Mouse (Mus musculus): ENCODE data around the gene Igf1r.

The Igf1r gene

DNA sequence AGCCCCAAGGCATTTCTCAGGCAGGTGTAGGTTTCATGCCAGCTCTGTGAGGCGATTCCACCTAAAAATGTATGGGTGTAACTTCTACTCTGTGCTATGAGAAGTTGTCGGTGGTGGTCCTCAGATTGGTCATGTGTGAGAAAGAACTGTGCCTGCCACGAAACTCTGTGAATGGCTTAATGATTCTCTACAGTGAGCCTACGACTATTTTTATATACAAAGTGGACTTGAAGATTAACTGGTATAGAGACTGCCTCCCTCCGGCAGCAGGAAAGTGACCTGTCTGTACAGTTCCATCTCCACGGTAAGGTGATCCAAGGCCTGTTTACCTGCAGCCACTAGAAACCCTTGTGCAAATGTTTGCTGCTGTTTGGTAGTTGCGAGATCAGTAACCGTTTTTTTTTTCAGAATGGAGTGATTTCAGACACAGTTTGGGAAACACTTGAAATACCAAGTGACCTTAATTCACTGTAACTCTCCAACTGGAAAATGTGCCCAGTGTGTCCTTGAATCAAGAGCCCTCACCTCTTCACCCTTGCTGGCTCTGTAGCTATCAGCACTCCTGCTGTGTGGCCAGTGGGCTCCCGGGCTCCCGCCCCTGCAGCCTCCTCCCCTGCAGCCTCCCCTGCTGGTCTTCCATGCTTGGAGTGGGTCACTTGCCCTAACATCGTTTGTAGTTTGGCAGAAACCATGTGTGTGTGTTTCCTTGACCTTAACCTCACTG, 127.7 kb downstream of the Igf1r start:
- no peak for DNase-seq (ENCODE audit: low spot score in 2 of 2)

DNA sequence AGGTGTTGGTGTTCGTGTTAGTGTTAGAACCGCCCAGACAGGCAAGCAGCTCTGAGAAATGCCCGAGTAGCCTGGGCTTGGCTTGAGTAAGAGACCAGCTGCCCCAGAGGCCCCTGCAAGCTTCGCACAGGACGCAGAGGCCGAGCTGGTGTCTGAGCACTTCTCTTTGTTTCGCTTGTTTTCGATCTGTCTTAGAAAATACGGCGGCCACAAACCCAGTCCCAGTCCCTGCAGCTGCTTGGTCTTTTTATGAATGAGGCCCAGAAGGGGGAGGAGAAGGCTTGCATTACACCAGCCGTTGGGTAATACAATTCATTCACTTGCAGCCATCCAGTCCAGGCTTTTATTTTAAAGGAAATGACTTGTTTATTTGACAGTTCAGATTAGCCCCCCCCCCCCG, 132.7 kb downstream of the Igf1r start:
- peak in 1 of 2 experiments; percentile 47 for DNase-seq (ENCODE audit: low spot score in 2 of 2)

DNA sequence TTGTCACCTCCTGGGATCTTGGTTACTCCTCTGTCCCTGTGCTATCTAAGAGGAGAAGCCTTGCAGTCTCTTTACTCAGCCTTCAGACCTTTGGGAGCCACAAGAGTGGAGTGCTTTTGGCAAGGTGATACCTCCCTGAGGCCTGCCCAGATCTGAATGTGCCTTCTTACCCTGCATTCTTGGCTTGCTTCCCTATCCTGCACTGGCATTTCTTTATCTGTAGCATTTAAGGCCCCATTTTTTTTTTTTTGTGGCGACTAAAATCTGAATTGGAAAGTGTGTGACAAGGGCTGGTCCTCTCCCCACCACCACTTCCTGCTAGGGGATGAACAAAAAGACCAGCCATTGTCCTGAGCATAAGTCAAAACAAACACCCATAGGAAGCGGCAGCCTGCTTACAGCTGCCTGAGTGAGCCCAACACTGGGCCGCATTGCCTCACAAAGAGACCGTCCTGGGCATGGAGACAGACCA, 133.3 kb downstream of the Igf1r start:
- no peak for DNase-seq (ENCODE audit: low spot score in 2 of 2)

DNA sequence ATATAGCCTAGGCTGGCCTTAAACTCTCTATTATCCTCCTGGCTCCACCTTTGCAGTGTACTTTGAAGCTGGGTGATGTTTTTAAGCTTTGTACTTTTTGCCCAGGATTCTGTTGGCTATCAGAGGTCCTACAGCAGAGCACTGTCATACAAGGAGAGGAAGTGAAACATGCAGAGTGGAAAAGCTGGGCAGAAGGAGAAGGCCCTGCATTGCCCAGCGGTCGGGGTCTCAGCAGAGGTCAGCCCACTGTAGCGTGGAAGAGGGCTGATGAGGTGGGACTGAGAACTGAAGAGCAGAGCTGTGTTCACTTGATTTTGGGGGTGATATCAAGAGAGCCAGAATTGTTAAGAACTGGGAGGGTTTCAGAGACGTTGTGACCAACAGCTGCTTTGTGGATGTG, 134.9 kb downstream of the Igf1r start:
- no peak for DNase-seq (ENCODE audit: low spot score in 2 of 2)

DNA sequence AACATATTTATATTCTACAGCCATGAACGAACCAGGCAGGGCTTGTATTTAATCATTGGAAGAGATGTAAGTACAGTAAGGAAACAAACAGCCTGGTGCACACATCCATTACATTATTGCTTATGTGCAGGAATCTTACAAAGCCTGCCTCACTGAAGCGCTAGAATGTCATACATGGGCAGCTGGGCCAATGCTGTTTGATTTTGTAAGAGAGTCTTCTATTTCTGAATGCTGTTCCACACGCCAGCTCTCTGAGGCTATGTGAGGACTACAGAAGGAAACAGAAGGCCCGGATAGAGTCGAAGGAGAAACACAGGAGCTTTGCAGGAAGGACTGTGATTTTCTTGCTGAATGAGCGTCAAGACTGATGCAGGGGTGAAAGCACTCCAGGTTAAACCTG, 136.2 kb downstream of the Igf1r start:
- no peak for DNase-seq (ENCODE audit: low spot score in 2 of 2)

DNA sequence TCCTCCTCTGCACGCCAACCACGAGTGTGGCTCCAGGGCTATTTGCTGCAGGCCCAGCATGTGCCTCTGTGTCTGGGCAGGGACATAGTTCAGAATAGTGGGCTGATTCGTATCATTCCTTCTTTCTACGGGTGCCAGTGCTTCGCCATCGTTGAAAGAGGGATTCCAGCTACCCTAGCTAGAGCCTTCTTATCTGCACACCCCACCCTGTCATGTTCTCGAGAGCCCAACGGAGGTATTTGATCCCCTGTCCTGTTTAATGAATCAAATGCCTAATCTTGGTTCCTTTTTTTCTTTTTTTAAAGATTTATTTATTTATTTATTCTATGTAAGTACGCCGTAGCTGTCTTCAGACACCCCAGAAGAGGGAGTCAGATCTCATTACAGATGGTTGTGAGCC, 137.1 kb downstream of the Igf1r start:
- no peak for DNase-seq (ENCODE audit: low spot score in 2 of 2)

DNA sequence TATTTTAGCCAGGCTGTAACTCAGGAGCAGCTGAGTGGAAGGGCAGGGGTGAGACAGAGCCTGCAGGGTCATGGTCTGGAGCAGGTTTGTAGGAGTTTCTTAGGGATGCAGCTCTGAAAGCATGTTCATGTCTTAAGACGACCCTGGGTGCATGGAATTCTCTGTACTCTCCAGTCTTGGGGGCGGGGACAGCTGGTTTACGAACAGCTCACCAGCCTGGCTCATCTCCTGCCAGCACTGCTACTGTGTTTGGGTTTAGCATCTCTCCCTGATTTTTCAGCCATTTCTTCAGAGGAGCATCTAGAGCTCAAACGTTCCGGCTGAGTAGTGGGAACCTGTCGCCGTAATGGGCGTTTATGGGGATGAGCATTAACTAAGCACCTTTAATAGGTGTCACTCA, 137.9 kb downstream of the Igf1r start:
- DNase-seq (ENCODE audit: low spot score in 2 of 2): no peak

DNA sequence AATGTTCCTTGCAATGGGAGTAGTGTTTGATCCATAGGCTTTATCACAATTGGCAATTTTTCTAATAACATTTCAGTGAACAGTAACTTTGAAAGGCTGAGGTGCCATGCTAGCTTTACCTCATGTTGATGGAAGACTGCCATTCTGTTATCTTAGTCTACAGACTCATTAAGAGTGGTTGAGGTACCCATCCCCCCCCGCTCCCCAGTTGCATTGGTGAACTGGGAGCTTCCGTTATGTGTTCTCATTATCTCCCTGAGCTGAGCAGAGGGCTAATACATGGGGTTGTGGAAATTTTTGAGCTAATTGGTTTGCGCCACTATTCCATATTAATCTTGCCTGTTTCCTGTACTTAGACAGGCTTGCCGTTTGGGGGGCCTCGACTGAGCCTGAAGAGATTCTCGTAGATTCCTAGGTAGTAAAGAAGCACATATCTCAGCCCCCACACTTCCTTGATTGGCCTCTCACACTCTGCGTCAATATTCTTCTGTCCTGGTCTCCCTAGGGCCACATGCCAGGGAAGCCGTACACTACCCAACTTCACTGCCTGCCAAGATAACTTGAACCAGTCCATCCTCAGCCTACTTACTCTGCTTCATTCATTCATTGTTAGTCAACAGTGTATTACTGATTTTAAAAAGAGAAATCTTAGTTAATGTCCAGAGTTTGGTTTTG, 139.8 kb downstream of the Igf1r start:
- no peak for DNase-seq (ENCODE audit: low spot score in 2 of 2)

DNA sequence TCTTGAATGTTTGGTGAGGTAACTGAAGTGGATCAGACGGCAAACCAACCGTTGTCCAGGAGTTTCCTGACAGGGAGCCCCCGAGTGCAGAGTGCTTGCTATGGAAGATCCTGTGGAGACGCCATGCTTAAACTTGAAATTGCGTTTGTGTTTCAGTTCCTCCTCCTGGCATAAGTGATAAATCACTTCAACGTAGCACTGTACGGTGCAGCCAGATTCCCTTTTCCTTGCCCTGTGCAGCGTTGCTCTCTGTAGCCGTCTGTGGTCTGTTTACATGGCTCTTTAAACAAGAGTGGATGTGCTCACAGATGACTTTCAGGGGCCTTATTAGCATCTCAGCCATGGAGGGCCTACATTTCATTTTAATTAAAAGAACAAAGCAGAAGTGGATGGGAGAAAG, 141.2 kb downstream of the Igf1r start:
- DNase-seq (ENCODE audit: low spot score in 2 of 2): no peak

DNA sequence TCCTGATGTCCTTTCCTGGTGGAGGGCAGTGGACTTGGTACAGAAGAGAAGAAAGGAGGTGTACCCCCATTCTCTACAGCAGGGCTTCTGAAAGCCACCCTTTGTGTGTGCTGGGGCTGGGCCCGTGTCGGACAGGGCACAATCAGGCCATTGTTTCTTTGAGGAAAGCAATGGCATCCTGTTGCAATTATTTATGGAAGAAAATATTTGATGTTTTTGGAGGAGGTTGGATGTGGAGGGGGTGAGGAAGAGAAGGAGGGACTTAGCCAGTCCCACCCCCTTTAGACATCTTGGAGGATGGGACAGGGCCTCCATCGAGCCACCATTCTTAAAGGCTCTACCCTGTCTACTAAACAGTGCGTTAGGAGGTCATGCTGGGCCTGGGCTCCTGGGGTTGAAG, 142.9 kb downstream of the Igf1r start:
- DNase-seq (ENCODE audit: low spot score in 2 of 2): no peak

DNA sequence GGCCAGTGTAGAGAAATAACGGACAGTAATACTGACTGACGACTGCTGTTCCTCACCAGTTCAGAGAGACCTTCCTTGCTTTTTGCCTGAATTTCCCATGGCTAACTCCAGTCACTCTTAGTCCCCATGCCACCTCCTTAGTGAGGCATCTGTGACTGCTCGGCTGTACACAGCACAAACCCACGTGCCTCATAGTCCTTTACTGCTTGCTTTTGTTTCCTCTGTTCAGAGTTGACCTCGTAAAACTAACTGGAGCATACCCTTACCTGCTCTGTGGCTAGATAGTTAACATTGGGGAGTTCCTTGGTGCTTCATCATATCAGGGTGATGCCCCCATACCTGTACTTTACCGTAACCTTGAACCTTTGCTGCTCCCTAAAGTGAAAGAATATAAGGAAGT, 143.8 kb downstream of the Igf1r start:
- no peak for DNase-seq (ENCODE audit: low spot score in 2 of 2)

DNA sequence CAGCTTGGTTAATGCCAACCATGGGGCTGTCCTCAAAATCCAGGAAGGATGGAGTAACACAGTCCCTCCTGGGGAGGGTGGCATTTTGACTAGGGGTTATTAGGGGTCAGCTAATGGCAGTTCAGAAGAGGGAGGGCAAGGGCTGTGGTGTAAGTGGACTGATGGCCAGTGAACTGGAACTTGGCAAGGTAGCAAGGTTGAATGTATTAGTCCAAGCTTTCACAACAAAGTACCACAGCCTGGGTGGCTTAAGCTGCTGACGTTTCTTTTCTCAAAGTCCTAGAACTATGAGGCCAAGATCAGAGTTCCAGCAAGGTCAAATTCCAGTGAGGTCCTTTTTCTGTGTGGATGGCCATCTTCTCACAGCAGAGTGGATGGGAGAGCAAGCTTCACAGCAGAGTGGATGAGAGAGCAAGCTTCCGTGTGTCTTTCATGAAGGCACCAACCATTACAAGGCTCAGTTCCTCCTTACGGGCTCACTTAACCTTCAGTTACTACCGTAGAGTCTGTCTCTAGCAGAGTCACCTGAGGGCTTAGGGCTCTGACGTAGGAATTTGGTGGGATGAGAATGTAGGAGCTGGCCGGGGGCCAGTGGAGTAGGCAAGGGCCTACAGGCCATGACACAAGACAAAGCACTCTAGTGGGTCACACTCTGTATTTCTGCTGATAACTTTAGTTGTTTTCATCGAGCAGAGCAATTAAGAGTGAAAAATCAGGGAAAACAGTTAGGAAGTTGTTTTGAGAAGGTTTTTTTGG, 144.6 kb downstream of the Igf1r start:
- no peak for DNase-seq (ENCODE audit: low spot score in 2 of 2)

DNA sequence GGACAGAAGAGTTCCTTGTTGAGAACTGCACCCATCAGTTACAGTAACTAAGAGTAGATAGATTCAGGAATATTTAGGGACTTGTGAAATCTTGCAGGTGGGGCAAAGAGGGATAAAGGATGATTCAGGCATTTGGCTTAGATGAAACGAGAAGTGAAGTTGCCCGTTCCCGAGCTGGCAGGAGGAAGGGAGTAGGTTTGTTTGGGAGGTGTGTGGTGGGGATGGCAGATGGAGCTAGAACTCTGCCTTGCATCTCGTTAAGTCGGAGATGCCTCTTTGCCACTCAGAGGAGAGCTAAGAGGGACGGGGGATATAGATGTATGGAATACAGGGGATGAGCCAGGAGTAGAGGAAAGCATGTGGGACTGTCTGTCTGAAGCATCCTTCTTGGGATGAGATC, 145.5 kb downstream of the Igf1r start:
- DNase-seq (ENCODE audit: low spot score in 2 of 2): no peak

DNA sequence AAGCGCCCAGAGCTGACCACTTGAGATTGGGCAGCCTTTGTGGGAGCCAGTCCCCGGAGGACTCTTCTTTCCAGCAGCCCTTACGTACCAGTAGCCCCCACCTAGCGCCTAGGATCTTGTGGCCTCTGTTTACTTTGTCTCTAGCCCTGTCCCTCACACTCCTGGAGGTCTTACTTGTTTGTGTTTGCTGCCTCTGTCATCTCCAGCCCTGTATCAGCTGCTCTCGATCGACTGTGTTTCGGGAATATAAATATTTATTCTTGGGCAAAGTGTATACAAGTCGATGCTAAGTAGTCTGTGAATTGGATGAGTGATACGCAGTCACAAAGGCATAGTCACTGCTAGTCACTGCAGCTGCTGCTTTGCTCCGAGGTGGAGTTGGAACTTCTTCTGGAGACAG, 147.8 kb downstream of the Igf1r start:
- DNase-seq (ENCODE audit: low spot score in 2 of 2): no peak

DNA sequence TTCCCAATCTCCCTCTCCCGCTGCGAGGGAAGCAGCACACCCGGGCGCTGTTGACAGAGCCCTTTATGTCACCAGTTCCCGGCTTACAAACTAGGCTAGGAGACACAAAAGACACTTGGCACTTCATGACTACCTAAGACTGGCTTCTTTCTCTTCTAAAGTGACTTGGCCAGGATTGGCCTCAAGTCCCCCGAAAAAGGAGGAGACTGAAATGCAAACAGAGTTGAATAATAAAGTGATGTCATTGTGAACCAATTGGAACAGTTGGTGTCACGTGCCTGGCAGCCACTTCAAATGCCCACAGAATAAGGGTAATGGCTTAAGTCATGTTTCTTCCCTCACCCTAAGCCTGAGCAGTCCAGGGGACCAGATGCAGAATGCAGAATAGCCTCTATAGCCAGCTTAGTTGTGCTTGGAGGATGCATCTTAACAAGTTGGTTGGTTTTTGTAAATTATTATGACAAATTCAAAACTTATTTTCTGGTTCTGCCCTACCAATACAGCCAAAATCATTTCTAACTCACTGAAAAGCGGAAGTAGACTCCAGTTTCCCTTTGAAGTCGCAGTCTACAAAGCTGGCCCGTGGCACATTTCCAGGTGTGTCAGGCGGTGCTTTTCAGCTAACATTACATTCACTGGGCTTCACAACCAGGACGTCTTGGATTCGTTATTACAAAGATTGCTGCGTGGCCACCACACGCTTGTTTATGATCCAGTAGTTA, 150.0 kb downstream of the Igf1r start:
- DNase-seq (ENCODE audit: low spot score in 2 of 2): no peak

DNA sequence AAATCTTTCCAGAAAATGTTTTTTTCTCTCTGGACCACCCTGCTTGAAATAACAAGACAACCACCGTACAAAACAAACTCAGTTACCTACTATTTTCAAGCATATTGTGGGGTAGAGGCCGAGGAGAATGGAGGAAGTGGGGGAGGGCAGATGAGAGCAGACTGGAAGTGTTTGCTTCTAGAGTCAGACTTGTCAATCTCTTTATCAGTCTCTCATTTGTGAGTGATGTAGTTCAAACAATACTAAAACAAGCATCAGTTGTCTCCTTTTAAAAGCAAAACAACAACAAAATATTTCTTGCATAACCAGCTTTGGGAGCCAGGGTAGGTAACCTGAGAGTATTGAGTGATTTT, 150.5 kb downstream of the Igf1r start:
- DNase-seq (ENCODE audit: low spot score in 2 of 2): no peak

DNA sequence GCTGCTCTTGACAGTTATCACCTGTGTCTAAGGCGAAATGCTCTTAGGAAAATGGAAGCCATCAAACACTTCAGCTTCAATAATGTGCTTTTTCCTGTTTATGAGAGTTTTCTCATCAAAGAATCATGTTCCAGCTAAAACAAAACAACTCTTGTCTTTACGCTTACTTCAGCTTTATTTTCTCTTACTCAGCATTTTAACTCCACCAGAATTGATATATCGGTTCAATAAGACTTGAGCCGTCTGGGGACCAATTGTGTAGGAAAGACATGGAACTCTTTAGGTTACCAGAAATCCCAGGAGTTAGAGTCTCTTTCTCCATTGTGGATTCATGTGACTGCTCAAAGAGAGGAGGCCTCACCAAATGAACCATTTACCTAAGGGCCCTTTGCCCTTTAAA, 158.9 kb downstream of the Igf1r start:
- no peak for DNase-seq (ENCODE audit: low spot score in 2 of 2)

DNA sequence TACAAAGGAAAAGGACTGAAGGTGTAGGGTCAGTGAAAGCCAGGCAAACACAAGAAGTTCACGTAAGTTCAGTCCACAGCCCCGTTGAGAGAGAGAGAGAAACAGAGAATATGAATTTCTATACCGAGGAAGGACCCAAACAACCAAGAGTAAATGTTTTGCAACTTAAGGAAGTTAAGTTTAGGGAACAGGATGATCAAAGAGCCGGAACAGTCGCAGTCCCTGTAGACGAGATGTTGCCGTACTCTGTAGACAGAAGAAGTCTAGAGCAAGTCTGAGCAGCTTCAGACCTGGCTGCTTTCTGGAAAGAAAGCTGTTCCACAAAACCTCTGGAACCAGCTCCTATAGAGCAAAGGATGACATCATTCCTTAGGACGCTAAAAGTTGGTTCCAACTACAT, 160.0 kb downstream of the Igf1r start:
- DNase-seq (ENCODE audit: low spot score in 2 of 2): no peak

DNA sequence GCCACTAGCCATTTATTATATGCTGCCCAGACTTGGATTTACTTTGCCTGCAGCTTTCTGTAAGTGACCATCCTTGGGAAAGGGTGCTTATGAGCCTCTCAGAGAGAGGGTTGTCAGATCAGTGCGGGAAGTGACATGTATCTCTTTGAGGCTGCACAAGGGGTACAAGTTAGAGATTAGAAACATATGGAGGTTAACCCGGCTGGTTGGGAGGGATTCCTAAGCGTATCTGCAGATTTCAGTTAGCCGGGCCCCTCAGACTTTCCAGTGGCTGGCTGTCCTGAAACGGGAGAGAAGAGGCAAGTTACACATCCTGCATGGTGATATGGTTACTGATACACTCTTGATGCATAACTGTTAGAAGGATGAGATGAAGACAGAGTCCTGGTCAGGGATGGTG, 161.7 kb downstream of the Igf1r start:
- no peak for DNase-seq (ENCODE audit: low spot score in 2 of 2)

DNA sequence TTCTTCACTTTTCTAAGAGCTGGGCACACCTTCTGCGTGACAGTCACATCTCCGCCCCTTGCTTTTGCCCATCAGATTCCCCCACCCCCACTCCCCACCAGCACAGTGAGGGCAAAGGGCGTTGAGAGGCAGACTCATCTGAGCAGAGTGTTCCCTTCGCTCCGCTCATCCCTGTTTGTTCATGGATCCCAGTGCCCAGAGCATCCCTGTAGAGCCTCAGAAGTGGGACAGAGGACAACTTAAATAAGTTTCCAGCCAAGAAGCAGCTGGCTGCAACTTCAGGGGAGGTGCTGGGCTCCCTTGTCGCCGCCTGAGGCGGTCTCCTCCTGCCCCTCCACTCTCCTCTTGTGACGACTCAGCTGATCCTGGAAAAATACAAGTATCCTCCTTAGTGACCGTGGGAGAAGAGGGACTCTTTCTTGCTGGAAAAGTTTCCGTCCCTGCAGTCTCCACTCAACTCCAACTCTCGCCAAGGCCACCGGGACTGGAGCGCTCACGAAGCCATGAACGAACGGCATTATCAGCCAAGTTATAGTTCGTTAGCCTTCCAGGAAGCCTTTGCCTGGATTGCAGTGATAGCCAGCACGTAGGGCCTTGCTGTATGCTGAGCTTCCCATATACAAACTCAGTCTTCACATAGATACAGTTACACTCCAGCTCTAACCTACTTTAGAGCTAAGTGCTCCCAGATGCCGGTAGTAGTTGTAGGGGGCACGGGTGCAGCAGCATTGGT, 162.5 kb downstream of the Igf1r start:
- no peak for DNase-seq (ENCODE audit: low spot score in 2 of 2)

DNA sequence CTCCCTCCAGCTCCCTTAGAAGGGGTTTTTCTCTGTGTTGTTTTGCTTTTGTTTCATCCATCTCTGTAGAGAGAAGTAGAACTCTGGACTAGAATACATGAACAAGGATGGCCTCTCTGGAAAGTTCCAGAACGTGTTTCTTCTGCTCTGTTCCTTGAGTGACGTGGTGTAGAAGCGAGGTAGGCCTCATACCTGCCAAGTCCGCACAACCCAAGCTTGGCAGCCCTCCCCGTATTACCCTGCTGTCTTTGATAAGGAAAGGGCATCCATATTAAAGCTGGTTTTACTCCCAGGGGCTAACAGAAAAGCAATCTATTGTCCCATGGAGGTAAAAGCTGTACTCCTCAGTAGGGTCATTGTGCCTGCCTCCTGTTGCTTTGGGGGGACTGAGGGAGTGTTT, 164.9 kb downstream of the Igf1r start:
- DNase-seq (ENCODE audit: low spot score in 2 of 2): no peak

DNA sequence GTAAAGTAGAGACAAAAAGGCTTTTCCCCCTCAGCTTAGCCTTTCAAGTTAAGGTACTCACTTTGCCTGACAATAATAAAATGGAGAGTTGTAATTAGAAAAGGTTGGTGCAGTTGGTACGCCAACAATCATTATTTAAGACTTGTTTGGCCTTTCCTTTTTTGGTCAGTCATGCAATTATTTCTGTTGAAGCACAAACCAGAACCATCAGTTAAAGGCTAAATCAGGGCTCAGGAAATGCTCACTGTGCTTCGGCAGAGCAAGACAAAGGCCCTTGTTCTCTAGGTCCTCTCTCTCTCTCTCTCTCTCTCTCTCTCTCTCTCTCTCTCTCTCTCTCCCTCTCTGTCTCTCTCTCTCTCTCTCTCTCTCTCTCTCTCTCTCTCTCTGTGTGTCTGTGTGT, 165.4 kb downstream of the Igf1r start:
- DNase-seq (ENCODE audit: low spot score in 2 of 2): no peak
